Mouse (Mus musculus) ES-Bruce4 (cell line): Measurements from ENCODE around the gene Med17. TPM values are rescaled to one million over a fixed set of nuclear protein-coding genes. Genes with fewer than 3 reads are reported as not detected.
A peak's percentile ranks its signal among the peaks of the same experiment; 100 is the strongest.

Experiments used
- H3K27ac ChIP-seq: 2 replicates; pipeline ENCODE4 v1.5.1; 2012; ENCODE audit warnings: low read length, inconsistent platforms; ENCODE audit not compliant: insufficient read depth
- H3K27me3 ChIP-seq: 2 replicates; pipeline ENCODE4 v1.6.1; 2012; ENCODE audit warnings: mild to moderate bottlenecking, low read length, inconsistent platforms; ENCODE audit not compliant: control insufficient read depth, poor library complexity, insufficient read depth, severe bottlenecking
- H3K36me3 ChIP-seq: 2 replicates; pipeline ENCODE4 v1.6.1; 2012; ENCODE audit warnings: inconsistent platforms, mild to moderate bottlenecking, low read length, moderate library complexity; ENCODE audit not compliant: control insufficient read depth, poor library complexity, insufficient read depth, severe bottlenecking
- H3K4me1 ChIP-seq: one replicate; pipeline ENCODE4 v1.8.1; 2011; ENCODE audit warnings: low read length; ENCODE audit not compliant: control insufficient read depth, insufficient read depth
- H3K4me3 ChIP-seq: 2 replicates; pipeline ENCODE4 v1.5.1; 2011; ENCODE audit warnings: low read depth, mild to moderate bottlenecking, low read length
- H3K9ac ChIP-seq: 2 replicates; pipeline ENCODE4 v1.6.1; 2012; ENCODE audit warnings: low read depth, mild to moderate bottlenecking, inconsistent platforms; ENCODE audit not compliant: poor library complexity, severe bottlenecking
- H3K9me3 ChIP-seq: replicated peaks from 2 replicates; pipeline ENCODE4 v1.6.1; 2012; ENCODE audit warnings: mild to moderate bottlenecking, low read length, inconsistent platforms; ENCODE audit not compliant: control insufficient read depth, poor library complexity, insufficient read depth, severe bottlenecking
- CTCF ChIP-seq: IDR thresholded peaks from one replicate; pipeline ENCODE4 v1.8.1; 2011; ENCODE audit warnings: low read depth, low read length
- EP300 ChIP-seq: IDR thresholded peaks from 2 replicates; pipeline ENCODE4 v1.6.1; 2011; ENCODE audit warnings: low read depth, low read length; ENCODE audit not compliant: insufficient read depth
- POLR2A ChIP-seq: IDR thresholded peaks from one replicate; pipeline ENCODE4 v1.8.1; 2011; ENCODE audit warnings: low read length; ENCODE audit not compliant: insufficient read depth
- polyA plus RNA-seq: library from polyadenylated mRNA; stranded (reverse); fragments of >200 nt; gene quantifications from 2 replicates; pipeline ENCODE4 v1.2.4, GENCODE M21; 2011; ENCODE audit warnings: low read depth; ENCODE audit not compliant: missing spikeins, insufficient read depth, insufficient read length

The Med17 gene
- polyA plus RNA-seq, 1 experiment: 109 TPM

DNA sequence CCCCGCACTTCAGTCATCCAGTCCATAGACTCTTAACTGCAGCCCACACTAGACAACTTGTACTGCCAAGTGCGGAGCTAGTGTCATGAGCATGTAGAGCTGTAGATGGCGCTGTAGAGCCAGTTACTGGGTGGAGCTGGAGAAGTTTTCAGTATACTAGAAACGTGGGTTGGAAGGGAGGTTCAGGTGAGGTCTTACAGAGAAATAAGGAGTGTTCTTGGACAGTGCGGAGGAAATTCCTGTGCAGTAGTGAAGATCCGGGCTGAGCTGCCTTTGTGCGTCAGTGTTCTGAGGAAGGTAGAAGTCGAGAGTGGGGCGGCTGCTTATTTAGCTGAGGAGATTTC is 38.2 kb downstream of the Med17 start:
- no peak overlapping the region for H3K9ac ChIP-seq
- peaks cover 5% of the 10 kb centered on the region for H3K4me1 ChIP-seq
- no peaks in the 10 kb centered on the region for H3K9me3 ChIP-seq
- TF ChIP-seq EP300 (no peak), CTCF (peak; percentile 63)
- no peaks in the 10 kb centered on the region for H3K27me3 ChIP-seq
- no peak overlapping the region for H3K27ac ChIP-seq
- no peaks in the 10 kb centered on the region for H3K36me3 ChIP-seq
- no peak overlapping the region for H3K4me3 ChIP-seq

GRCm38 (mm10) chr9:15240863-15241595 is 38.7 kb downstream of the Med17 start:
- no peak overlapping the region for H3K9ac ChIP-seq
- no peak overlapping the region for H3K4me3 ChIP-seq
- H3K9me3 ChIP-seq: no peaks in the 10 kb centered on the region
- TF ChIP-seq POLR2A (no peak), CTCF (no peak), EP300 (no peak)
- H3K27me3 ChIP-seq: no peaks in the 10 kb centered on the region
- no peaks in the 10 kb centered on the region for H3K36me3 ChIP-seq
- no peak overlapping the region for H3K27ac ChIP-seq
- peaks cover 5% of the 10 kb centered on the region for H3K4me1 ChIP-seq

DNA sequence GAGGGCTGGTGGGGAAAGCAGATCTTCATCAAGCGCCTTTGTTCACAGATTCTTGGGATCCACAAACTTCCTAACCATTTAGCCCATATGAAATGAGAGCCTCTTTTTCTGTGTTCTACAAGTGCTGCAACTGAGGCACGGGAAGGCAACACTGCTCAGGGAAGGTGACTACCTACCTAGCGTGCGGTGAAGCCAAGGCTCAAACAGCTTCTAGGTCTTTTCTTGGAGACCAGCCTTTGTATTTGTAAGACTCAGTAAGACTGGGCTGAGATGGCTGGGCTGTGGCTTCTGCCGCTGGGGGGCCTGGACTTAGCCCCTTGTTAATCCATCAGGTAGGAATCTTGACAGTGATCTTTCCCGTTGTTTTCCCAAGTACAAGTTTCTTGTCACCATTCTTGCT is 39.7 kb downstream of the Med17 start:
- TF ChIP-seq EP300 (no peak), CTCF (no peak), POLR2A (no peak)
- Histone ChIP-seq H3K27ac (no peak overlapping the region), H3K27me3 (no peaks in the 10 kb centered on the region), H3K4me1 (peaks cover 5% of the 10 kb centered on the region), H3K36me3 (no peaks in the 10 kb centered on the region), H3K9ac (no peak overlapping the region), H3K9me3 (no peaks in the 10 kb centered on the region), H3K4me3 (no peak overlapping the region)

DNA sequence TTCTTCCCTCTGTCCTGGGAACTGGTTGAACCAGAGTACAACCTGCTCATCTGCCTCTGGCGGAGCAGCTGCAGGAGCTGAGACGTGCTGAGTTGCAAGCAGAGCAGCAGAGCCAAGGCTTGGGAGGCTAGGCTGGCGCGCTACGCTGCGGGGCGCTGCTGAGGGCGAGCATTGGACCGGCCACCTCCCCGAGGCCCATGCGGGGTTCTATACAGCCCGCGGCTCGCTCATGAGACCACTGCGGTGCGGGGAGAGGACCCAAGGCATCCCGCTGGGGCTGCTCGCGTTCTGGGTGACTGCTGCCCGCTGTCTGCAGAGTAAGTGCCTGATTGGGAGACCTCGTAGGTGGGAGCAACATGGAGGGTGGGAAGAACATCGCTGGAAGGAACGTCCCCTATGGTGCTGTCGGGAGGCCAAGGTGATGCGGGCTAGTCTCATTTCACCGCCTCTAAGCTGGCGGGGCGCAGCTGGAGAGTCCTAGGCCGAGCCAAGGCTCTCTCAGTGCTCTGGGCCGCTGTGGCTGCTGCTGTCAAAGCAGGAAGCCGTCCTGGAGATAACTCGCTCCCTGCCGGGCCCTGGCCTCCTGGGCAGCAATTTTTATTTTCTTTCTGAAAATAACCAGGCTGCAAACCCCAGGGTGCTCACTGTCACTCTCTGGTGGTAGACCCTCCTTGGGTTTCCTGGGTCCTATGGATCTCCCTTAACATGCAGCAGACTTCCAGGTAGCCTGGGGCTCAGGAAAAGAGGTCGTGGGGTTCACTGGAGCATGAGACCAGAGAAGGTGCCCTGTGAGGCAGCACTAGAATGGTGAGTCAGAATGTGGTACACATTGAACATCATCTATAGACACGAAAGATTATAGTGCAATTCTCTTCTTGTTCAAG is 40.4 kb downstream of the Med17 start, which contains the start of gene Vstm5:
TSS of gene Vstm5 (plus strand) at position 4 of the 884 bp plus-strand sequence.
- H3K27ac ChIP-seq: peak within 1 kb of the TSS; percentile 43; the same call in 1 of the 2 replicates
- peak within 1 kb of the TSS; percentile 51 for H3K4me3 ChIP-seq

GRCm38 (mm10) chr9:15238297-15238990 is 41.3 kb downstream of the Med17 start:
- Histone ChIP-seq H3K36me3 (no peaks in the 10 kb centered on the region), H3K4me1 (peaks cover 5% of the 10 kb centered on the region), H3K9me3 (no peaks in the 10 kb centered on the region), H3K27me3 (no peaks in the 10 kb centered on the region), H3K9ac (no peak overlapping the region), H3K27ac (peak overlapping the region; percentile 2; the same call in 1 of the 2 replicates), H3K4me3 (peak overlapping the region; percentile 51)
- no peak for TF ChIP-seq POLR2A
- no peak for TF ChIP-seq EP300
- TF ChIP-seq CTCF: no peak

More for the DNA sequence above, 40.4 kb downstream of the Med17 start, which contains the start of gene Vstm5:
- Histone ChIP-seq H3K27me3 (no peaks in the 10 kb centered on the region), H3K4me1 (peaks cover 5% of the 10 kb centered on the region), H3K9ac (peak within 1 kb of the TSS; percentile 9; the same call in 1 of the 2 replicates), H3K36me3 (no peaks in the 10 kb centered on the region), H3K9me3 (no peaks in the 10 kb centered on the region)
- TF ChIP-seq CTCF (no peak), EP300 (no peak), POLR2A (no peak)
